Mouse (Mus musculus) ES-Bruce4 (cell line): Measurements from ENCODE around the gene Grm4.

Source experiments
- CTCF ChIP-seq: IDR thresholded peaks from one replicate; pipeline ENCODE4 v1.8.1; 2011; ENCODE audit warnings: low read depth, low read length
- POLR2A ChIP-seq: IDR thresholded peaks from one replicate; pipeline ENCODE4 v1.8.1; 2011; ENCODE audit warnings: low read length; ENCODE audit not compliant: insufficient read depth

GRCm38 (mm10) chr17:27506871-27507590, 14.2 kb downstream of the Grm4 start:
- TF ChIP-seq CTCF (no peak), POLR2A (no peak)
